Mouse (Mus musculus) NIH3T3 (cell line): ENCODE results near the gene Rnf13.

Experiments
- DNase-seq: peaks from one replicate; pipeline ENCODE4 v3.0.0-alpha.2; 2012; ENCODE audit warnings: low read depth

Gene Rnf13

GRCm38 (mm10) chr3:57845786-57846661 lies 110.2 kb downstream of the Rnf13 start:
- DNase-seq, result peak; percentile 74

DNA sequence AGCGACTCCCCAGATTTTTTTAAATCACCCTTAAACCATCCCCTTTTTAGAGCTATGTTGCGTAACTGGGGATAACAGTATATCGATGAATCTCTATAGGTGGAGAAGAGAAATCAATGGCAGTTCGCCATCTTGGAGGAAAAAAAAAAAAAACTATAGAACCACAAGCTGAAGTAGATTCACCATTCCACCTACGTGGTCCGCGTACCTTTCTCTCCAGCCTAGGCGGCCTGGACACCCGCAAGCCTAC lies 110.7 kb downstream of the Rnf13 start:
- DNase-seq, result peak; percentile 68

DNA sequence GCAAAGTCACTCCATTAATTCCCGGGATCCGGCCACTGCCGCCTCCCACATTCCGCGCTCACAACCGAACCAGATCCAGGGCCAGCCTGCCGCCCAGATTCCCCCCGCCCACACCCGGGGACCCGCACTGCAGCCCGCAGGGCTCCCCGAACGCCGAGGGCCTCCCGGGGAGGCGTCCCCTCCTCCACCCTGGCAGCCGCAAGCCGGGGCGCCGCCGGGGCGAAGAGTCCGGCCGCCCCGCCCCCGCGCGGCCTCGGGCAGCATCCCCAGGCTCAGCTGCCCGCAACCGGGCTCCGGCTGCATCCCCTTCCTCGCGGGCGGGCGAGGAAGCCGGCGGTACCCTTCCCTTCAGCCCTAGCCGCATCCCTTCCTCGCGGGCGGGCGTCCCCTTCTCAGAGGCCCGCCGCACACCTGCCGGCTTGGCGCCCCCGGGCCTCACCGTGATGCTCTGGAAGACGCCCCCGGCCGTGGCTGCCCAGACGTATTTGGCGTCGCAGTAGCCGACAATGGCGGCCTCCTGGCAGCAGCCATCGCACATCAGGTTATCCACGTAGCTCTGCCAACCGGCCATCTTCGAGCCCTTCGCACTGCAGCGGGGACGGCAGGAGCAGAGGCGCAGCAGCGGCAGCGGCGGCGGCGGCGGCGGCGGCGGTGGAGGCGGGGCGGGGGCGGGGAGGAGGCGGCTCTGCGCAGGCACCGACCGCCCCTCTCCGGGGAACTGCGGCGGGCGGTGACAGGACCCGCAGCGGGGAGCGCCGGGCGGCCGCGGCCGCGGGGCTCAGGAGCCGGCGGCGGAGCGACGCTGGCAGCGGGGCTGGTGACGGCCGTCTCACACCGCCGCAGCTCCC lies 111.3 kb downstream of the Rnf13 start:
- DNase-seq, result peak; percentile 79

GRCm38 (mm10) chr3:57847760-57848185 lies 111.9 kb downstream of the Rnf13 start, which contains the start of gene Pfn2:
Gene Pfn2 (minus strand): TSS chr3:57848079.
- peak; percentile 87 for DNase-seq

GRCm38 (mm10) chr3:57882945-57883344 lies 147.1 kb downstream of the Rnf13 start:
- no peak for DNase-seq
